Mouse (Mus musculus): Measurements from ENCODE around the gene Npas3.

The Npas3 gene

DNA sequence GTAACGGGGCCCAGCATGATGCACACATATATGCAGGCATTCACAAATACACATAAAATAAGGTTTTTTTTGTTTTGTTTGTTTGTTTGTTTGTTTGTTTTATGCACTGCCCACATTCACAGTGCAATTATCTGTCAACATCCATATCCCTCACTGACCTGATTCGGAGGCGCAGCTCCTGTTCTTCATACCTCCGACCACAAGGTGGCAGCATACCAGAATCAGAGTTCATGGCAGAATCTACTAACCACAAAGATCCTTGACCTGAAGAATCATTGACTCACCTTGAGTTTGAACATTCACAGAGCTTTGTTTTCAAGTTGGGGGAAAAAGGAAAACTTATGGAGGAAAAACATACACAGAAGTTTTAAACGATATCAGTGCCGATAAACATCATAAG, 743.9 kb downstream of the Npas3 start:
- no peak for DNase-seq (ENCODE audit: low read depth)

DNA sequence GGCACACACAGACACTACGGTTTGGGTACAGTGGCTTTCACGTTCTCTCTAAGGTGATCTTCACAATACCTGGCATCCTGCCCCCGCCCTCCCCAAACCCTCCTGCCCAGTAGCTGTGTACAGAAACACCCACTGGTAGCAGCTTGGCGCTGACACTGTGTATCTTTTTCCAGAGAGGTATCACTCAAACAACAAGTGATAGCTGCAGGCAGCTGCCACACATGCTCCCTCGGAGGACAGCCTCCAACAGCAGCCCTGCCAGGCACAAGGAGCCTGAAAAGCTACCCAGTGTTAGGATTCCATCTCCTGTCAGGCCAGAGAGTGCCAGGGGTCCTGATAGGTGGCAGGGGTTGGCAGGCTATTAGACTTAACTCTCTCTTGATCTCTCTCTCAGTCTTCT, 747.2 kb downstream of the Npas3 start:
- DNase-seq (ENCODE audit: low read depth), result no peak

DNA sequence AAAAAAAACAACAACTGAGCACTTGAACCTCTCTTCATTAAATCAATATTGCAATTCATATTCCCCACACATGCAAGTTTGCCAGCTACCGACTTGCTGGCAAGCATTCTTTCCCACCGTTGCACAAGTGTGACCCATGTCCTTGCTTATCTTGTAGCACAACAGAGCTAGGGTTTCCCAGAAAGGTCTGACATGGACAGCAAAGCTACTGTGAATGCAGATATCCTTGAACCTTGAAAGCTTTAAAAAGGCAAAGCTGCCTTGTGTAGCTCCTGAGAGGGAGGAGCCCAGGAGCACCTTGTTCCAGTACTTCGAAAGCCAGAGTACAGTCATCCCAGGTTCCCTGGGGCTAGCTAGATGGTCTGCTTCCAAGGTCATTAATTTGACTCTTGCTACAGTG, 748.7 kb downstream of the Npas3 start:
- DNase-seq (ENCODE audit: low read depth), result no peak

DNA sequence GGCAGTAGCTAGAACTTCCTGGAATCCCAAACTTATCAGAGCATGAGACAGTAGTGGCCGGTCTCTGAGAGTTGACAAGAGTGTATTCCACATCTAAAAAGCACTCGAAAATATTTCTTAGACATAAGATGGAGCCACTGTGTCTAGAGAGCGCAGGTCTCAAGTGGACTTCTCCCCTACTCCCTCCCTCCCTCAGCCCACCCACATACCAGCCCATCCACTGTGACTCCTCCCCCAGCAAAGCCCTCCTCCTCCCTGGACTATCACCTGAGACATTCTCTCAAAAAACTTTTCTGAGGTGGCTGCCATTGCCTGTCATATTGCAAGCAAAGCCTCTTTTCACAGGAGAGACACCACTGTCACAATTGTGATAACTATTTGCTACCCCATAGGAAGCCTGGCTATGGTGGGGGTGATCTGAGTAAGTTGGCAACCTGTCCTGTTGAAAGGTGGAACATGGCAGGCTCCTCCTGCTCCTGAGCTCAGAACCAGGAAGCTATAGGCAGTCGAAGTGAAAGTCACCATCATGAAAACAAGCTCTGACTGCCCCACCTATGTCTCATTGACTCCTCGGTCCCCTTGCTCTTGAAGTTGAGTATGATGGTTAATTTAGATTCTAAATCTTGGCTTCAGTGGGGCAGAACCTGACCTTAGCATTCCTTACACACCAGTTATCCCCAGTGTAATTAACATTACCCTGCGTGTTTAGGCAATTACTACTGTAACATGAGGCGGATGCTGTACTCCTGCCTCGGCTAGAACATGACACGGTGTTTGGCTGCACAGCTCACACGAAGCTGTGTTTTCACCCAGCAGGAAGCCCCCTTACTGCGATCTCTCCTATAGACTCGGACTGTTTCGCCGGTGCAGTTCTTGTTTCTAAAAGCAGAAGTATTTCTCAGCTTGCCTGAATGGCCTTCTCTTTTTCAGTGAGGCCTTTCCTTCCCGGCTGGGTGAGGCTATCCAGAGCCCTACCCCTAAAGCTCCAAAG, 751.5 kb downstream of the Npas3 start:
- no peak for DNase-seq (ENCODE audit: low read depth)

DNA sequence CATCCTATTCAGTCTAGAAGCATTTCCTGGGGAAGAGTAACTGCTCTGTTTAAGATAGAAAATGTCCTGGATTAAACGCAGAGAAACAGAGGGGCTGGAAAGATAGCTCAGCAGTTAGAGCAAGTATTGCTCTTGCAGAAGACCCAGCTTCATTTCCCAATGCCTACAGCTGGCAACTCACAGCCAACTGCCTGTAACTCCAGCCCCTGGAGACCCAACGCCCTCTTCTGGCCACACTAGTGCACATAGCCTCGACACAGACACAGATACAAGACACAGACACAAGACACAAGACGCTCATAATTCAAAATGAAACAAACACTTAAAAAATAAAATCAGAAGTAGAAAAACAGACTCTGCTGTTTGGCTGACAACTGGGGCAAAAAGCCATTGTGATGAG, 754.0 kb downstream of the Npas3 start:
- no peak for DNase-seq (ENCODE audit: low read depth)

DNA sequence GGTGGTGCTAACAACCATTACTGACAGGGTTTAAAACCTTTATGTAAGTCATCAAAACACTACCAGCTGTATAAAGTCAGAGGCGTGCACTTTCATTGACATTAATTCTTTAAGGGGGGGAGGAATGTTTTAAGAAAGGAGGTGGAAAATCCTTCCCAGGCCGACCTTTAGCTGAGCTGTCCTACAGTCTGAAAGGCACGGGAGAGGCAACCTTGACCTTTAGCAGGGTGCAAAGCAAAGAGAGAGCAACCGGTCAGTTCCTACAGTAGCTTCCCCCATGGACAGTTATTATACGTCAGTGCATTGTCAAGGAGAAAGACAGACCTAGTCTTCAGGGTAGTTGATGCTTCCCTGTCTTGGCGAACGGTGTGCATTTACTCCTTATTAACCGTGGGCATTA, 756.1 kb downstream of the Npas3 start:
- DNase-seq (ENCODE audit: low read depth), result no peak

DNA sequence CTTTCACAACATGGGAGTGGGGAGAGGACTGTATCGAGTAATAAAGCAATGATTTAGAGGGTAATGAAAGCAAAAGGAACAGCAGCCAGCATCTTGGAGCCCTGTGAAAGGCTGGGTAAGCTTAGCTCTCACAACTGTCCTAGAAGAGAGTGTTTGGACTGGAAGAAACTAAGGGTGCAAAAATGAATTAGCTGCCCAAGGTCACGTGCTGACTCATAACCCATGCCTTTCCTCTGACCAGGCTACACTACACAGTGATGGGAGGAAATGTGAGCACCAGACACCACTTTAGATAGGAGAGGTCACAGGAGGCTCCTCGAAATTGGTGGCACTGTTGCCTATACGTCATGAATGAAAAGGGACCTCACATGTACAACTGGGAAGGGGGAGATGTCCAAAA, 757.1 kb downstream of the Npas3 start:
- peak; percentile 7 for DNase-seq (ENCODE audit: low read depth)

DNA sequence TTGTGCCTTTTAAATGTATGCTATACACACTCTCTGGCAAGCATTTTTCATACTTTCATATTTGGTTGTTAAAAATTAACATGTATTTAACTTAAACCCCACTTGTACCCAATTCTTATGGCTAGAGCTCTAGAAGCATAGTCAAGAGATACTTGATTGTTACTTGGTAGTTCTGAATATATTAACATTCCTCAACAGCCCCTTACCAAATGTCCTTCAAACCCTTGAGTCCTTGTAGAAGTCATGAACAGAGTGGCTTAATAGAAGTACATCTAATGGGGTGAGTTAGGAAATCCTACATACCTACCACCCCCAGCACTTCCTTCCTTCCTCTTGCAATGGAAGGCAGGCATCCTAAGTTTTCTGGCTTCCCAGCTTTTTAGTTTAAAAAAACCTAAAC, 766.8 kb downstream of the Npas3 start:
- no peak for DNase-seq (ENCODE audit: low read depth)

DNA sequence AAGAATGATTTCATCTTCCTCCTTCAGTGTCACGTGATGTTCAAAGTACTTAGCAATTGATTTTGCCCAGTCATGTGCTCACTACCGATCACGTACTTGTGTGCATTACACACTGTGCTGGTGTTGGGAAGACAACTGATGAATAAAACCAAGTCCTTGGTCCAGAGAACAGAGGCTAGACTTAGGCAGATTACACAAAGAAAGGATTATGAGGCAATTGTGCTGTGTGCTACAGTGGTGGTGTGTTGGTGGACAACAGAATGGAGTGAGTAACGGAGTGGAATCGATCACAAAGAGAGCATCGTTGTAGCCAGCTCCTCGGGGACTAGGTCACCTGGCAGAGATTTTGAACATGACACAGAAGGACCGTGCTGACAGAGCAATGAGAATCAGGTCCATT, 769.5 kb downstream of the Npas3 start:
- no peak for DNase-seq (ENCODE audit: low read depth)

DNA sequence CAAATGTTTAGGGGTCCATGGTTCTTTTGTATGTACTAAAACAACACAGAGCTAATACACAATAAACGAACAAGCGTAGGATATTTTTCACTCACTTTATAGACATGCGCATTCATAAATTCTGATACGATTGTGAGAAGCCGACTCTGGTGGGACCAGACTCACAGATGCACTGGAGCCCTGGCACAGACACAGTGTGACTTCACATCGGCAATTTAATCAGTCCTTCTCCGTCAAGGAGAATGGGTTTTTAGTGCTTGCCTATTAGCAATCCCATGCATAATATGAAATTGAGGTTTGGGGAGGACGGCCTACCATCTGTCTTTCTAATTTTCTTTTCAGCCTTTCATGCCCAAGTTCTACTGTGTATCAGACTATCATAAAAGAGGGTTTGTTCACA, 771.5 kb downstream of the Npas3 start:
- no peak for DNase-seq (ENCODE audit: low read depth)

DNA sequence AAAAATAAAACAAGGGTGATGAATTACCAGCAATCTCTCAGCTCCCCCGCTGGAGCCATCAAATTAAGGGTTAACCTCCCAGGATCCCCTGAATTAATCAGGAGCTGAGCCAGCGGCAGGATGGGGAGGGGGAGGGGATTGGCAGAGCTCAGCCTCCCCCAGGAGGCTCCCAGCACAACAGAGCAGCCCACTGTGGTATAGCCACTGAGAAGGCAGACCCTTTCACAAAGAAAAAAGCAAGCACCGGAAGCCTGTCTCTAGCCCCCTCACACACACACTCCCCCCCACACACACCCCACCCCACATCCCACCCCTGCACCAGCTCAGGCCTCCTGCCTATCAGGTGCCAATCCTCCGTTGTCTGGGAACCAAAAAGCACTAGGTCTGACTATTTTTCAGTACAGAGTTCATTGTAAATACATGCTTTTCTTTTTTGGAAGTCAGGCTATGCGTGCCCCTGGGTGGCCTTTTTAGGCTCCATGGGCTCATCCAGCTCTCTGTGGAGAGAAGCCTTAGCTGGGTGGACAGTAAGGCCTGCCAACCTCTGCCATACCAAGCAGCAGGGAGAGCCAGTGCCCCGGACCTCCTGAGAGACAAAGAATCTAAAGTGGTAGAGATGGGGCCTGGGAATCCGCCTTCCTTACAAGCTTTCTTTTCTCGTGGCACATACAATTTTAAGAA, 786.3 kb downstream of the Npas3 start:
- DNase-seq (ENCODE audit: low read depth), result no peak

DNA sequence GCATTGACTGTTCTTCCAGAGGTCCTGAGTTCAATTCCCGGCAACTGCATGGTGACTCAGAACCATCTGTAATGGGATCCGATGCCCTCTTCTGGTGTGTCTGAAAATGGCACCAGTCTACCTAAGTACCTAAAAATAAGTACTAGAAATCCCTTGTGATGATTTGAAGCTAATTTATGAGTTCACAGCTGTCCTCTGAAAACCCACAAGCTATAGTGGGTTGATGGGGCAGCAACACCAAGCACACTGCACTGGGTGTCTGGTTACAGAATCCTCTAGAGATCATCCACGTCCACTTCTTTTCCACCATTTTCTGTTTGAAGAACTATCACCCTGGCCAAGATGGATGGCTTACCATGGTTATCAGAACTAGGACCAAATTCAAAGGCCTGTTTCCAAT, 789.1 kb downstream of the Npas3 start:
- DNase-seq (ENCODE audit: low read depth), result no peak

DNA sequence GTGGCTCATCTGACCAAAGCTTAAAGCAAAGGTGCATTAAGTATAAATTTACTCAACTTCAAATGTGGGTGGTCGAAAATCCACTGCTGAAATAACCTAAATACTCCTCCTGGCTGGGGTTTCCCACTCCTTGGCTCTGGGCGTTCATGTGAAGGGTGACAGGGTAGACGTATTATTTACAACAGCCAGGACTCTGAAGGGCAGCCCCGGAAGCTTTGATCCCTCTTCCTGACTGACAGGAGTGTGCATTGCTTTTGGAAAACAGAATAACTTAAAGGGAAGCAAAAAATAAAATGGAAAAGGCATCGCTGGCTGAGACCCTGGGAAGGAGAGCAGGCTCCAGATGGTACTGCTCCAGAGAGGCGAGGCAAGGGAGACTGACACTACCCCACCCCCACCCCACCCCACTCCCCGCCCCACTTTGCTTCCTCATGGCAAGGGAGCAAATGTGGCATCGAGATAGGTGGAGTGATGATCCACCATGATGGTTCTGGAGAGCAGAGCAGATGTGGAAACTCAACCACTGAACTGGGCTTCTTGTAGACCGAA, 794.6 kb downstream of the Npas3 start:
- no peak for DNase-seq (ENCODE audit: low read depth)

DNA sequence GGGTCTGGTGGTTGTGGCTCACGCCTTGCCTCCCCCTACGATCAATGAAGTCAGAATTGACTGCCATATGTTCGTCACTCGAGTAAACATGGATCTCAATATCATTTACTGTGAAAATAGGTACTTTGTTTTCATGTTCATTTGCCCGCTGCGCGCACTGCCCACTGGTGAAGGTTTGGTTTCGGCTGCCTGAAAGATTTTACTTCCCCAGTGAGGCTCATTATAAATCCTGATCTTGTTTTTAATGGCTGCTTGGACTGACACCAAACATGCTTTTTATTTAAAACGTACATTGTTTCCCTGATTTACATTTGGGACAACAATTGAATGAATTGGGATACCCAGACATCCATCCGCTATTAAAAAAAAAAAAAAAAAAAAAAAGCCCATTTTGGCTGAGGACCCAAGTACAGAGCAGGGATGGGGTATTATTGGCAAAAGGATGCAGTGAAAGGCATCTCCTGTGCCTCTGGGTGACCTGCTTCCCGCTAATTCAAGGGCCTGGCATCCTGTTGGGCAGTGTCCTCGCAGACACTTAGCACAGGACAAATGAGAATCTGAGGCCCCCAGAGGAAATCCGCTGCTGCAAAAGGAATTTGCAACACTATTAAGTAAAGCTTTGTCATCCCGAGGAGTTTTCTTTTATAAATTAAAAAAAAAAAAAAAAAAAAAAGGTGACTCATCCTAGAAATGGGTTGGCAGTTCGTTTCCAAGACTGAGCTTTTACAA, 796.3 kb downstream of the Npas3 start:
- DNase-seq (ENCODE audit: low read depth), result no peak

DNA sequence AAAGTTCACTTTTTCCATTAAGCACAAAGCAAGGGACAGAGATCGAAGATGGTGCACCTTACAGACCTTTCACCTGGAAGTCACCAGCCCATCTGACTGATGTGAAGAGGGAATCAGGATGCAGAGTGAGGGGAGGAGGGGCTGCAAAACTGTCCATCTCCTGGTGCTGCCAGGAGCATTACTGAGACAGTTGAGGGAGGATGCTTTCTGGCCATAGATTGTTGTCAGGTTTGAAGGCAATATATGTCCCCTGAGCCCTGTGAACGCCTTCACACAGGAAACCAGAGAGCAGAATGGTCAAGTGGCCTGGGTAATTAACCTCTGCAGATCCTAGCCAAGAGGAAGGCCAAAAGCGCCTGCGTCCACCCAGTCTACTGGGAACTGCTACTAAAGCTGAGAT, 796.9 kb downstream of the Npas3 start:
- DNase-seq (ENCODE audit: low read depth), result no peak

DNA sequence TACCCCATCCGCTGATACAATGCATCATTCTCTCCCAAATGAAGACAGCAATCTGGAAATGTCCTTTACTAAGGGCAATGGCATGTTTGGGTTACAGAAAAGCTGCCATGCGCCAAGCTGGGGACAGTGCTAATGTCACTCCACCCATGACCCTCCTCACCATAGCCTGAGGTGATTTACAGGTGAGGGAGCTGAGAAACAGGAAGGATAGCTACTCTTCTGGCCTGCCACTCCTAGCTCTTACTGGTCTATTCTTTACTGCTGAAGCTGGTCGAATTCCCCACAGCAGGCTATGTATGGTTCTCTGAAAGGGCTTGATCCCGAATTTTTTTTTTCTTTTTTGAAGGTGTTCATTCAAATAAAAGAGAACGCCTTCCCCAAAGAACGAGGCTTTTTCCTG, 798.3 kb downstream of the Npas3 start:
- DNase-seq (ENCODE audit: low read depth), result no peak

DNA sequence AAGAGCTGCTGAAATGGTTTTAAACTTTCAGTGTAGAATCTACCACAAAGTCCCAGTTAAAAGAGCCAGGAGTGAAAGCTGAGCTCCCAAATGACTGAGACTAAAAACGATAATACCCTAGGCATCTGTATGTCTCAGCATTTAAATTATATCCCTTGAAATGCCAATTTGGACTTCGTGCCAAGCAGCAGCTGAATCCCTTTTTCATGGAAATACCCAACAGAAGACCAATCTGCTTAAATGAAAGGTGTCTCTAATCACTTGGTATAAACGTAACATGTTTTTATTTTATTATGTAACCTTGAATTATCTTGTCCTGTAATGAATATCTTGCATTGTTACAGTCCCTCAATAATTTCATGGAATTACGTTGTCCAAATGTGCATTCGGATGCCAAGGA, 799.6 kb downstream of the Npas3 start:
- DNase-seq (ENCODE audit: low read depth), result no peak

DNA sequence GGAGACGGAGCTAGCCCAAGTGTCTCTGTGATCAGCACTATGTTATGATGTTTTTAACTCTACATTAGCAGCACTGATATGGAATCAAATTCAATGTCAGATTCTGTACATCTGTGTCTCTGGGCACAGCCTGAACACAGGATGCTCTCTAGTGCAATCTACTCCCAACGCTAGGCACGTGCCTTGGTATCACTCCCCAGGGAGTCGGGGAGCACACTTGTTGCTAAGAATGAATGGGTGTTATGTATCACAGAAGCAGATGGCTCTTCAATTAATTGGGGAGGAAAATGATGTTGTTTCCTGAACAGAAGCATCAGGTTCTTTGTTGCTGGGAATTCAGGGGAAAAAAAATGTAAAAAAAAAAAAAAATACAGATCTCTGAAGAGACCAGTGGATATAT, 801.4 kb downstream of the Npas3 start:
- no peak for DNase-seq (ENCODE audit: low read depth)

DNA sequence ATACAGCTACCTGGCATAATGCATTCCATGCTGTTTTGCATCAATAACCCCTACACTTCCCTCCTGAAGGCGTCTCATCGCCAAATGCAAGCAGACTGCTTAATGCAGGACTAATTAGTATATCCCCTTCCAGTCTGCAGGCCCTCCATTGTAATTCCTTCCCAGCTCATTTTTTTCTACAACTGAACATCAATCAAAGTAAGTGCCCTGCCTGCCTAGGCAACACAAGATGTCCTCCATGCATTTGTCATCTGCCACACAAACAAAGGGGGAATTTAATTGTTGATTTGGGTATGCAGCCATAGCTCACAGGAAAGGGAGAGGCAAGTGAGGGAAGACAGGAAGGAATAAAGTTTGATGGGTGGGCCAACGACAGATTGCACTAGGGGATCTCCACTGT, 804.5 kb downstream of the Npas3 start:
- no peak for DNase-seq (ENCODE audit: low read depth)

DNA sequence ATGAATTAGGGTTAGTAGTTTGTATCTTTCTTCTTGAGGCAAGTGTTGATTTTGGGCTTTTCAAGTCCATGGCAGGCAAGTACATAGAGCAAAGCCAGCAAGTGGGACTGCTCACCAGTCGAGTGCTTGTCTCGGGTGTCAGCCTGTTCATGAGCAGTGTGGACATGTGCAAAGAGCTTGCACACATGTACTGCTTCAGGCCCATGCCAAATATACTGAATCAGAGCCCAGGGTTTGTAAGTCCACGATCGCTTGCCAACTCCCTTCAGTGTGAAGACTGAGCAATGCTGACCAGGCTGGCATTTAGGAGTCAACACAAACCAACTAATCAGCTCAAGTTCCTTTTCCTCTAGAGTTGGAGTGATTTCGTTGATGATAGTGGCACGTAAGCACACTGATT, 805.1 kb downstream of the Npas3 start:
- DNase-seq (ENCODE audit: low read depth), result peak; percentile 26

DNA sequence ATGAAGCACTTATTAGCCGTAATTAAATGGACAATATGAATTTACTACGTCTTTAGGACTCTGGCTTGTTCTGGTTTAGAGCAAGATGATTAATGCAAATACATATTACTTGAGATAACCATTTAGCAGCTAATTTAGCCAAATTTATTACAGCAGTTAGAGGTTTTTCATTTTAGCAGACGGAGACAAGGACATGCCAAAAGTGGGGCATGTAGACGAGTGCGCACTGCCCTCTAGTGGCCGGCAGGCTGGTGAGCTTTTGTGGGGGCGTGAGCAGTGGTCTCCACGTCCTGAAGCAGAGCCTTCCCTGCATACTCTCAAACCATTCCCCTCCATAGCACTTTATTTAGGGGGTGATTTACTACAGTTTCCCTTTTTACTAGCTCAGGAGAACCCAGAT, 812.3 kb downstream of the Npas3 start:
- peak; percentile 28 for DNase-seq (ENCODE audit: low read depth)

DNA sequence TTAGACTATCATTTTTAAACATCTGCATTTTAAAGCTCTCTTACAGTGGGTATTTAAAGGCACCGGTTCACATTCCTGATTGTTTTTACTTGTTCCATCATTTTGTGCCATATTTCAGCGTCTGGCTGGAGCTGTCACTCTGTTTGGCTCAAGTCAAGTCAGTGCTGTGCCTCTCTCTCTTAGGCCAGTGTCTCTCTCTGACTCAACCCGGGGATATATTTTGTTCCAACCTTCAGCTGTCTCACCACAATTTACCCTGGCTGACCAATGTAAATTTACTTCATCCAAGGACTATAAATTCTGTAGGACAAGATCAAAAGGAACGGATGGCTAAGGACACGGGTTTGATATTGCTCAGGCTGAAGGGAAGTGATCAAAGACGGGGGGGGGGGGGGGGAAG, 812.7 kb downstream of the Npas3 start:
- DNase-seq (ENCODE audit: low read depth), result no peak

DNA sequence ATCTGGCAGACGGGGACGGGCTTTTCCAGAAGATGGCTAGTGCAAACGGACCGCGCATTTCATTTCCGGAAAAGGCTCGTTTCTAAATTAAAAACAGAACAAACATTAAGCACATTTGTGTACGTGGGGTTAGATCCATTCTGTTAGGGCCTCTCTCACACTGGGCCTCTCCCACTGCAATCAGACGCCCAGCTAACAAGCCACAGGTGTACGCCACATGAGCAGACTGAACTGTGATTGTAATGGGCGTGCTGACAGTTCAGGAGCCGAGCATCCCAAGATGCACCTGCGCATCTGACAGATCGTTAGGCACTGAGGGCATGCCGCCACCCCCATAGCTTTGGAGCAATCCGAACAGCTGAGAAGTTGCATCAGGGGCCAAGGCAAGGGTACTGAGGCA, 816.5 kb downstream of the Npas3 start:
- no peak for DNase-seq (ENCODE audit: low read depth)
